Mouse (Mus musculus) liver (tissue): ENCODE data around the gene Pdzrn3.

Experiments used
- DNase-seq: peaks from one replicate; pipeline ENCODE4 v3.0.0-alpha.2; 2020; ENCODE audit warnings: mixed read lengths

The Pdzrn3 gene

DNA sequence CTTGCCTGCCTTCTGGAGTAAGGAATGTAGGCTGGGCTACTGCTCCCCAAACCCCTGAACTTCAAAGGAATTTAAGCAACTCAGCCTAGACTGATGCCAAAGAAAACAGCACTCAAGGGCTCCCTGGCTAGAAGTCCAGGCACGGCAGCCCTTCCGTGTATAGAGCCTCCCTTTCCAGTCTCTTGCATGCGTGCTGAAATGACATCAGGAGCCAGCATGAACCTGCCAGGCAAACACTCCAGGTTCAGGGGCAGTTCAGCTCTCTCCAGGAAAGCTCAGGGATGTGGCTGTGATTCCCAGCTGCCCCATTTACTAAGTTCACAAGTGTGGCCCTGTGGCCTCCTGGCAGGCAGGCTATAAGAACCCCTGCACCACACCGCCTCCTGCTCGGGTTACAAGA is 126.5 kb downstream of the Pdzrn3 start:
- no peak for DNase-seq

DNA sequence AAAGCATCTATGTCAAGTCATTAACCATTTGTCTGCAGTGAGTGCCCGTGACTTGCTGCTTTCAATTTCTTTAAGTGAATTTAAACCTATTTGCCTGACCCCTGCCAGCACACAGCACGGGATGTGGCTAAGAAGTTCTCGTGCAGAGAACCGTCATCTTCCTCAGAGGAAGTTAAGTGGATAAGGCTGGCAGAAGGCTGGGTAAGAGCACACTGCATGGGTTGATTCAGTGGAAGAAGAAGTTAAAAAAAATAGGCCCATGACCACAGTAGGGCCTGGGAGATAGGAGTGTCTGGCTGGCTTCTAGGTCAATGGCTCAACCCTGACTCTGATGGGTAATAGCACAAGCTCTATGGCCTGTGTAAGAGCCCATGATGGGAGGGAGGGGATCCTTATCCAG is 131.6 kb downstream of the Pdzrn3 start:
- no peak for DNase-seq

DNA sequence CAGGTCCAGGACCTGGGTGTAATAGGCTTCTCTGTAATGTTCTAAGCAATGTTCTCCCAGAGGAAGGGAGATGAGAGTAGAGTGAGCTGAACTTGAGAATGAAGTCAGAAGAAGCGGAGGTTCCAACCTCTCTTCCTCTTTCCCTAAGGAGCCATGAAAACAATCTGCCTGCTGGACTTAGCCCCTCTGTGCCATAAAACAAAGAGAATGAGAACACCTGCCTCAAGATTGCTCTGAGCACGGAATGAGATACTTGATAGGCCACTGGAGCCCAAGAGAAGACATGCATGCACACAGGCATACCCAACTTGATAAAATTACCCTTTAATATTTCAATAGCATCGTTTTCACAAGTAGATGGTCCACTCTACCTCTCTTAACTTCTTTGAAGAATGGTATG is 133.3 kb downstream of the Pdzrn3 start:
- DNase-seq, result no peak

DNA sequence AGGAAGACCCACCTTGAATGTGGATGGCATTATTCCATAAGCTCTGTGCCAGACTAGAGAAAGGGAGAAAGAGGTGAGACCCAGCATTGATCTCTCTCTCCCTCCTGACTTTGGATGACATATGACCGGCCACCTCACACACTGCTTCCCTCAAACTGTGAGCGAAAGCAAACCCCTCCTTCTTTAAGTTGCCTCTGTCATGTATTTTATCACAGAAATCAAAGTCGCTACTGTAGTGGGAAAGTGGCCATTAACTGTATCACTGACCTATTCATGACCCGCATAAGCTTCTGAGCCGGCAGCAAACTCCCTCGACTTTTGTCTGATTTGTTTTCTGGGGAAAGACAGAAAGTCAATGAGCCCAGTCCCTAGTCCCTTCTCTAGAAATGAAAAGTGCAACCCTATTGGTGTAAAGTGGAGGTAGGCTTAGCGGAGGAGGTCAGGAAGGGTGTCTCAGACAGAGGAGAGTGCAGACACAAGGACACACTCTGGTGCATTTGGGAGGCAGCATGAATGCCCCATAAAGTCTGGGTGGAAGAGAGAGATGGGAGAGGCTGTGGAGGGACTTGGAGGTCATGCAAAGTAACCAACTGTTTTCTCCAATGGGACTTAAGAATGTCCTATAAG is 134.4 kb downstream of the Pdzrn3 start:
- DNase-seq, result no peak

DNA sequence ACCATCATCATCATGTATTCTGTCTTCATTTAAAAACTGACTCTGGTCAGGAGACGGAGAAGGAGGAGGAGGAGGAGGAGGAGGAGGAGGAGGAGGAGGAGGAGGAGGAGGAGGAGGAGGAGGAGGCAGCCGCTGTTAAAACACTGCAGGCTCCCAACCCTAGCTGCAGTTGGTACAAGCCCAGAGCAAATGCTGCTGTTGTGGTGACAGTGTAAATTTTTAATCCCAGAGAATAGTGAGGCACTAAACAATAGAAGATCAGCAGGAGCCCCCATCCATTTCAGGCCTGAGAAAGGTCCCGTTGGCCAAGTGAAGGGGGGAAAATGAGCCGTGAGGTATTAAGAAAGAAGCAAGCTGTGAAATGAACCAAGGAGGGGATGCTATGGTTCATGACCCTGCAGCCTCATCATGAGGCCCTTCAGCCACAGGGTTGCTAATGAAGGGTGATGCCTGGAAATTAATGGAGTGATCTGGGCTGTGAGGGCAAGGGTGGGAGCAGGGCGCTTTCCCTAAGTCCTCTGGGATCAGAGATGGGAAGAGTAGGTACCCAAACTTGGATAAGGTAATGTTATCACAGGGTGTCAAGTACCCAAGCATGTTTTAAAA is 141.0 kb downstream of the Pdzrn3 start:
- DNase-seq, result no peak

DNA sequence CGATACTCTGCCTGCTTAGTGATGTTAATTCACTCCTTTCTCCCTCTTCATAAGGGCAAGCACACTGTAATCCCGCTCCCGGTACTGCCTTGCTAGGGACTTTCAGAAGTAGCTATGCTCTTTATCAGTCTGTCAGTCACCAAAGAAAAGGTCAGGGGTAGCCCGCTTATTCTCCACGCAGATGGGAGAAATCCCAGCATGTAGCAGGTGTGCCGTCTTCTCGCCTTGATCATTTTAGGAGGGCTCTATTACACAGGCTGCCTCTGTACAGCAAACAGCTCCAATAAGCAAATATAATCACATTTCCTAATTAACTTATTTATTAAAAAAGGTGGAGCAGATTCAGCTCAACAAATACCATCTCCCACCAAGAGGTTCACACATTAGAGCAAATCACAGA is 141.5 kb downstream of the Pdzrn3 start:
- no peak for DNase-seq

DNA sequence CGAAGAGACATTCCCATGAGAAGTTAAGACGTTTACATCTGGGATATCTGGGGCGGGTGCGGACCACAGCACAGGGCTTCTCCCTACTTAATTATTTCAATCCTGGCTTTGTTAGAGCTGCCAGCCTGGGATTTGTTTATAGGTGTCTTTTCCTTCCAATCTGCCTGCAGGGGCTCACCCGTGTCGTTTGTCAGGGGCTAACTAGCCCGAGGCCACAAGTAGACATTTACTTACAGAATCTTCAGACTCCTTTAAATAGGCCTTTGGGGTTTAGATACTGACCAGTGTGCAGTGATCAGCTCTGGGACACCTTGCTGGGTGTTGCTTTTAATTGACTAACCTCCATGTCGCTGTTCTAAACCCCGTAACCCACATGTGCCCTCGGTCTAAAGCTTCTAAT is 143.3 kb downstream of the Pdzrn3 start:
- DNase-seq, result no peak

DNA sequence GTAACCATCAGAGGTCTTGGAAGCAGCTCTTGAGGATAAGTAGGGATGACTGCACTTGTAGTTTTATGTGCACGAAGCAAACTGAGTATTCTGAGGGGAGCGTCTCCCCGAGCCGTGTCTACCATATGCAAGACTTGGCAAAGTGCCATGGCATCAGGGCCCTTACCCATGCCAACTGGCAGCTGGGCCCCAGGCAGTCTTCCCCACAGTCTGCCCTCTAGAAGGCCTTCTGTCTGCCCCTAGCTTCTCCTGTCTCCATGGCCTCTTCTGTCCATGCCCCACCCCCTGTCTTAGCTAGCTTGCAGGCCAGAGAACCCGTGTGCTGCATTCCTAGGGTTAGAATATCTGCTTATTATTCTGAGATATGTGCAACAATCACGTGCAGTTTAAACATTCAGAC is 144.0 kb downstream of the Pdzrn3 start:
- DNase-seq, result no peak

DNA sequence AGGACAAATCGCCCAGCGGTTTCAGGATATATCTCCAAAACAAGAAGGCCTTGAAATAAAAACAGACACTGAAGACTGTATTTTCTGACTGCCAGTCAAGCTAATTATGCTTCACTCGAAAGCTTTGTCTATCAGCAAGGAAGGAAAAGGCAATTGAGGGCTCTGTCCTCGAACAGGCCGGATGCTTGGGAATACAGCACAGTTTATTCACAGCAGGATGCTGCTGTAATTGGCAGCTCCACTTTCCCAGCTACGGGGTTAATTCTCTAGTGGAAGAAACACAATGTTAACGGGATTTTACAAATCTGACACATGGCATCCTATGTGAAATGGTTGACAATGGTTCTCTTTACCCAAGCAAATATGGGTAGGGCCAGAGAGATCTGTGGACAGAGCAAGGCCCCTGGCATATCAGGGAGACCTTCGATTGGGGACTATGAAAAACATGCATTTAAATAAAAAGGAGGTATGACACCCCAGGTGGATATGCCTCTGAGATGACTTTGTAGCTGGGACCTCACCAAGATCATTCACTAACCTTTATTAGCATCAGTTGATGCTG is 150.3 kb downstream of the Pdzrn3 start:
- no peak for DNase-seq

DNA sequence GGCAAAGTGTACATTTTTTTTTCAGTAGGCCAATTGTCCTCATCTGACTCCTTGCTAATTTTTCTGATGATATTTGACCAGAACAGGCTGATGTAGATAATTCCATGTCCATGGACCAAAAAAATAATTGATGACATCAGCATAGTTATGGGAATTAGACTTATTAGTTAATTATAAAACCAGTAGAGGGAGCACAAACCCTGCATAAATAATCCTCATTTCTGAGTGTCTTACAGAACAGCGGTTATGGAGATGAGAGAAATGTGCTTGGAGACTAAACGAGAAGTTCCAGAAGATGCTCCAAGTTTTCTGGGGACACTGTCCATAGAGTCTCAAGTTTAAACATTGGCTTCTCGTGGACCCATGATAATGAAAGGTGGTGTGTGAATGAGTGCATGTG is 157.4 kb downstream of the Pdzrn3 start:
- DNase-seq, result no peak

DNA sequence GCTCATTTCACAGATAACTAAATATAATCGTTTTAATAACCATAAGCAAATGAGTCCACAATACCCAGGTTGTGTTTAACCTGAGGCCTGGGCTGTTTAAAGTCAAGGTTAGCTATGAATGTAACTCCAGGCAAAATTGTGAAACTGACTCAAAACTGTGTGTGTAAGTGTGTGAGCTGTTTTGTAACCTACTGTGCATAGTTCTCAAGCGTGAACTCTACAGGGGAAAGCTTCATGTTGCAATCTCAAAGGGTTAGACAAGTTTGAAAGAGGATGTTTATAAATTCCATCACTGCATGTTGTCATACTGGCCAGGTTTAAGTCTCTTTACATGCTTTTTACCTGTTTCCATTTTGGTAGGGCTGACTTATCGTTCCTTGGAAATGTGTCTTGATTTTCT is 158.7 kb downstream of the Pdzrn3 start:
- no peak for DNase-seq

DNA sequence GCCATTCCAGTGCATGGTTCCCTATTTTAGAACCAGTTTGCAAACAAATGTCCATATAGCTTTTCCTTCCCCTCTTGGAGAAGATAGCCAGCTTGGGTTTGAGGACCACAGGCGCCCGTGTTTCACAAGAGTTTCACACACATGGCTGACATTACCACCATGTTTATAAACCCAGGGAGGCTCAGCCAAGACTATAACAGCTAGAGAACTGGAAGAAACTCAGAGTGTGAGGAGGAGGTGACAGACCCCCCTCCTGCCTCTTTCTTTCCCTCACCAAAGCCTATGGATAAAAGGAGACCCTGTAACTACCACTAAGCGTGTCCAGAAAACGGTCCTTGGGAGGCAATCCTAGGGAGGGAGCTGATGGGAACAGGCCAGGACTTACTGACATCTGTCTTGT is 159.5 kb downstream of the Pdzrn3 start:
- no peak for DNase-seq

DNA sequence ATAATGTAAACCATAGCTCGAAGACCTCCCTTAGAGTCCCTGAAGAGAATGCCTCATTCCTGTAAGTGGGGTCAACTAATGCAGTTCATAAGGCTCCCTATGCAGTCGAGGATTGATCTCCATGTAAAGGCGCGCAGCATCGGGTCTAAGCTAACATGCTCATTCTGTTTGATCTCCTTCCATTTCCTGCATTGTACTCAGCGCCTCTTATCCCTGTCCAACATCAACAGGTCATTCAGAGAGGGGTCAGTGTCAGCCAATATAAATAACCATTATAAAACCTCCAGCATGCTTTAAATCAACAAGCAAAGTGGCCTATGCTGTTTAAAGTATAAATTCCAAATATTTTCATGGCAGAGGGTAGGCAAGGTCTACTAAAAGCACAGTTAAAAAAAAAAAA is 159.9 kb downstream of the Pdzrn3 start:
- no peak for DNase-seq

DNA sequence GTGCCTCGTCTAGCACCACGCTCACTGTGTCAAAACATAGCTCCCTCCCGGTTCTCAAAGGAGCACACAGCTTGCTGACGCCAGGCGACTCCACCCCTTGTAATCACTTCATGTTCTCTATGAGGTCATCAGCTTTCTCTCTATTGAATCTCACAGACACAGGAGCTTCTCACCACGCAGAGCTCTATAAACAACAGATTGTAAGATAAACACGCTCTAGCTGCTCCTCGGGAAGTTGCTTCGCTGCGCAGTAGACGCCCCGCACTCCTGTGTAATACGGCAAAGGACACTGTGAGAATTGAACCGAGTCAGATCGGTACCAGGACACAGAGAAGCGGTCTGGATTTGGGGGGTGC is 162.3 kb downstream of the Pdzrn3 start:
- DNase-seq, result no peak

DNA sequence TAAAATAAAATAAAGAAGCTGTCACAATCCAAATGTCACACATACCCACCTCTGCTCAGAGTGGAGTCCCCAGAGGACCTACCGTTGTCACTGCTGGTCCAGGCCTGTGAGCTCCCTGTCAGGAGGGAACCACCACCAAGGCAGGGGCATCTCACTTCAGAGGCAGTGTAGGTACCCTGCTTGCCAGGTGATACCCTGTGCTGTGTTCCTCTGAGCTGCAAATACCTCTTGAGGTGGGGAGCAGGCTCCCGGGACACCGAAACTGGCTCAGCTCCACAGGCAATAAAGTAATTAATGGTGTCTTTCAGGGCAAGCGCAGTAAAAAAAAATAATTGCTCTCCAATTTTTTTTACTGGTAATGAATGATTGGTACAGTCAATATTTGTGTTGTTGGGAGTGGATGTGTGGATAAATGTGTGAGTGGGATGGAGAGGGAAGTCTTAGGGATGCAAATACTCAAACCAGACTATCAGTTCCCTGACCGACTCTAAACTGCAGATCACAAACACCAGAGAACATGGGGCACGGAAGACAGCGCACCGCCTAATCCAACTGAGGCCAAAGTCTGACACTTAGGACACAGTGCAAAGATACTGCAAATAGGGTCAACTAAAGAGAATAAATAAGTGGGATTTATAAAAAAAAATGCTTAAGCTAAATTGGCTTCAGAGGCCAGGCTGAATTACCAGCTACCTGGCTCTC is 162.8 kb downstream of the Pdzrn3 start:
- no peak for DNase-seq

DNA sequence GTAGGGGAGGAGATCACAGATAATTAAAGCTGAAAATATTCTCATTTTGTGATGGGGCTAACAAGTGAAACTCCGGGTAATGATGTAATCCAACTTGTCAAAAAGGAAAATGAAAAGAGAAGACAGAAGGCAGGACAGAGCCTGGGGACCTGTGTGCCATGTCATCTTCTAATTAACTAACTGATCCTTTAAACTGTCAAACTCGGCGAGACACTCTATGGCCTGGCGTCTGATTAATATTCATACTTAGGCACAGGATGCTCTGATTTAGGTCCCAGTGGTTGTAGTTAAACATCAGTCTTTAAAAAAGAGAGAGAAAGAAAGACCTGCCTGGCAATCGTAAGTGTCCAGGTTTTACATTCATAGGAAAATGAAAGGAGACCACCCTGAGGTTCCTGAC is 164.6 kb downstream of the Pdzrn3 start:
- no peak for DNase-seq

DNA sequence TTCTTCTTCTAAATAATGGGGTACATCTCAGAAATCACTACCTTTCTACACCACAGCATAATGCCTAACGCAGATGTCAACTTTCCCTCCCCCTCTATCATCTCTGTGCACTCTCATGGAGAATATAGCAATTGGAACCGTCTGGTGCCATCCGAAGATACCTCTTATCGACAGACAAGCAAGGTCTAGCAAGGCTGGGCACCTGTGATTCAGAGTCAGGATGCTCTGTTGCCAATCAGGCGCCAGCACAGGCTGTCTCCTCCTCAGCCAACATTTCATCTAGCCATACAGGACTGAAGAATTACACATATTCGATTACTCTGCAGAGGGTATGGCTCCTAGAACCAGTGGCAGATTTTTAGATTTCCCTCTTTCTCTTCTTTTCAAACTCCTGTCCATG is 165.6 kb downstream of the Pdzrn3 start:
- no peak for DNase-seq

DNA sequence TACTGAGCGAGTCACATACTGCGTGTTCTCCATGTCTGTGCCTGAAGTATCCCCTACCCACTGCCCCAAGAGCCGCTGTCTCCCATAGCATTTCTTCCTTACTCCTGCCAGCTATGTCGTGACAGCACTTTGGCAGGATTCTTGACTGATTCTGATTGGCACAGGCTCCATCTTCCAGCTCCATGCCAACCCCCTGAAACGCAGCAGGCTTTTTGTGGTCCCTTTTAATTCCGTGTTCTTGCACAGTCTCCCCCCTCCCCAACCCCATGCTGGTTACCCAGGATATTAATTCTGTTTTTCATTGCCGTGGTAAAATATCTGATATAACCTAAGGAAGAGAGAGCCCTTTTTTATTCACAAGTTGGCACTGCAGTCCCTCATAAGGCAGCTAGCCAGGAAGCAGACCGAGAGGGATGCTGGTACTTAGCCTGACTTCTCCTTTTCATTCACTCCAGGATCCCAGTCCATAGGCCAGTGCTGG is 166.3 kb downstream of the Pdzrn3 start:
- no peak for DNase-seq

DNA sequence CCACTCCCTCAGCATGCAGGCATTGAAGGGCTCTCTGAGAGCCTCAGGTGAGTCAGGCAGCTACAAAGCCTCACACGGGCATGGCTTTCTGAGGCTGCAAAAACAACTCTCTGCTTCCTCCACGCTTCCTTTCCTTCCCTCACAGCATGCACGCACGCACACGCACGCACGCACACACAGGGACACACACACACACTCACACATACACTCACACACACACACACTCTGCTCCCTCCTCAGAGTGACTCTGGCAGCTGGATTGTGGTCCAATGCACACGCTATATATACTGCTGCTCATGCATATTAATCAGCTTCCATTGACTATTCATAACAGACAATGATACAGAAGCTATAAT is 178.8 kb downstream of the Pdzrn3 start:
- DNase-seq, result no peak

DNA sequence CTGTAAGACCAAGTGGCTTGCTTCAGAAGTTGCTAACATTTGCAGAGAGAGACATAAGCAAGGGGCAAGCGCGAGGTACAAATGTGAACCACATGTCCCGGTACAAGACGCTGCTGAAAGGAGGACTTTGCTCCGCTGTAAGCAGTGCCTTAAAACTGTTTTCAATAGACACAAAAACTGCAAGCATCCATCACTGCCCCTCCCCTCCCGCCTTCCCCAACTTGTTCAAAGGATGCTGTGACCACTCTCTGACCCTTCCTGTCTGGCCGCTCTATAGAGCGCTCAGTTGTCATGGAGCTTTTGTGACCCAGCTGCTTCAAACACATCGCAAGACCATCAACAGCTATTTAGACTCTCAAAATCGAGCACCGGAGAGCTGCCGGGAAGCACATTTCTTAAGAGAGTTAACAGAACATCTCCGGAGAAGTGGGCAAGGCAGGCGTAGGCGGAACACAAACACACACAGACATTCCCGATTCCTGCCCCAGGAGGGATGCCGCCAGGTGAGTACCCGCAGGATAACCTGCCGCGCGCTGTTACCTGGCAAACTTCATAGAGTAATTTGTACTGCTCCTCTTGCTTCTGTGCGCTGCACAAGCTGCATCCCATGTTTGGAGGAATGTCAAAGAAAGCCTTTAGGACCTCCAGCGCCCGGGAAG is 179.3 kb downstream of the Pdzrn3 start:
- DNase-seq, result no peak

DNA sequence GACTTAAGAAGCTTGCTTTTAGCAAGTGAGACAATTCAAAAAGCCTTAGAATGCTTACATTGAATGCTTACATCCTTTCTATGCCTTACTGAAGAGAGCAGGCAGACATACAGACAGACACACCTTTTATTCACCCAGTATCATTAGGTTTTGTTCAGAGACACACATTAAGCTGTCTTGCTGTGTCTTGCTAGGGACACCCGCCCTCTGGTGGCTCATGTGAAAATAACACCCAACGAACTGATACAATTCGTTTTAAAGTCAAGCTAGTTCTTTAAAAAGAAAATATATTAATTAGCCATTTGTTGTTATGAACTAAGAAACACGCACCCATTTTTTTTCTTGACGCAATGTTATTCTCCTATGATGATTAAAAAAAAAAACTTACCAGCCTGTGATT is 180.1 kb downstream of the Pdzrn3 start:
- DNase-seq, result peak; percentile 61

DNA sequence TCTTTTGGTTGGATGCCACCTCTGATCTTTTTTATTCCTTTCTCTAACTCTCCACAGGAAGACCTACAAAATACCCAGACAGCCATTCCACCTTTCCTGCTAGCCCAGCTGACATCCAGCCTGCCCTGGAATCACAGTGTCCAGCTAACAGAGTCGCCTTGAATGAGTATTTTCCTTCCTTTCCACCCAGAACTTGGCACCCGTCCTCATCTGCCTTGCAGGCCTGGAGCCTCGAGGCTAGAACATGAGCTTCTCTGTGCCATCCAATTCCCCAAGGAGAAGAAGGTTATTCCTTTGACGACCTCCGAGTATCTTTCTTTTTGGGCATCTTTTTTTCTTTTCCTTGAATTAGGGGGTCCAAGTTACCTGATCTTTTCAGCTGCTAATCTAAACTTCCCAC is 181.8 kb downstream of the Pdzrn3 start:
- no peak for DNase-seq

DNA sequence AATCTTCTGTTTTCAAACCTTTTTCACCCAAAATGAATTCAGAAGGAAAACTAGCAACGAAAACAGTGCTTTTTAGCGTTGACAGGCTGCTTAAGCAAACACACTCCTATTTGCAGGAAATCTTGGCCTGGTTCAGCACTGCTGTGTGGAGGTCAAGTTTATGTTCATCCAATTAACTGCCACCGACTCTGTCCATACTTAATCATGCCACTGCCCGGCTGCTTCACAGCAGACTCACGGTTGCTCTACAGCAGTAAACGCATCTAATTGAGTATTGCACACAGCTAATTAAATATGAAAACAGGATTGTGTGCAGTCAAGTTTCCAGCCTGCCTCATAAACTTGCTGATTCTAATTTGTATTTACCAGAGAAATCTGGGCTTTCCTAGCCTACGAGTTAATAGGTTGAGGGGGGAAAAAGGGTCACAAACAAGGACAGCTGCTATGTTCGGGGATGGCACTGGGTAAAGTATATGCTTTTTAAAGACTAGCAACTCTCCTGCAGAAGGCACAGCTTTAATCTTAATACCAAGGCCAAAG is 183.2 kb downstream of the Pdzrn3 start:
- DNase-seq, result no peak

DNA sequence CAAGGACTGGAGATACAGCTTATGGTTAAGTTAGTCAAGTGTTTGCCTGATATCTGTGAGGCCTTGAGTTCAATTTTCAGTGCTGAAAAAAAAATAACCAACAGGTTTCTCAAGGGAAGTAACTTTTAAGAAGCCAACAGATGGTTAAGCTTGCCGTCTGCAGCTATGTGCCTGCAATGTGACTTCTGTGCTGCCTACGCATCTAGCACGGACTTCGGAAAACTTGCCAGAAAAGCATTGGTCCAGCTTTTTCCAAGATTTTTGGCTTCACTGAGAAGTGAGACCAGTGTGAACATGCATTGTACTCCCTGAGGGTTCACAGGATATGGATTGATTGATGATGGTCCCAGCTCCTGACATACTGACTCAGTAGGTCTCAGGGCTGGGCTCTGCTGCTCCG is 186.1 kb downstream of the Pdzrn3 start:
- DNase-seq, result no peak
